In genomic region chr1:34839241-34839640, GRCm38 (mm10) we compare ENCODE assay signal across 14 mouse cellular contexts. TPM values are rescaled to one million over a fixed set of nuclear protein-coding genes. Genes with fewer than 3 reads are reported as not detected.
DNase-seq lines count a peak whose midpoint lies in the region; ATAC-seq and TF ChIP-seq lines count a peak whose summit lies in the region.
"Had no signal": no experiment of that assay in that cellular context is flagged by ENCODE, and none has a peak within 500 bp of the region (broad histone marks: within the 10 kb centered on the region; RNA-seq: fewer than 3 reads in every experiment).

No protein-coding gene starts in this region.

- ATAC-seq in liver, embryonic 11.5 days (replicated peaks; ENCODE audit: low FRiP score): no peak
- no peak for ATAC-seq in liver, postnatal 0 days
- ATAC-seq: Patski had no signal

- no peak for TF ChIP-seq EP300 in heart, adult 2 months (IDR thresholded peaks at IDR 0.05; ENCODE audit: insufficient read depth, low read depth, low read length)
- TF ChIP-seq EP300 in liver, postnatal 0 days (IDR thresholded peaks at IDR 0.05; ENCODE audit: low read depth): no peak

- WGBS in heart, adult 2 months: 17% methylated on average over 12 of the region's 12 CpGs
- WGBS in liver, embryonic 11.5 days: 45% methylated on average over 12 of the region's 12 CpGs
- whole genome bisulfite sequencing in liver, postnatal 0 days (ENCODE audit: insufficient replicate concordance): 45% methylated on average over 12 of the region's 12 CpGs

- DNase-seq in heart, adult 2 months: peak in 1 of 2 experiments; percentile 28
- no peak for DNase-seq in heart, adult 11 months
- DNase-seq in liver, embryonic 11.5 days (ENCODE audit: low spot score): no peak
- DNase-seq in liver: no peak
- peak; percentile 55 to 57 for DNase-seq in B cell, adult 2 months
- no peak for DNase-seq in liver, postnatal 0 days
- DNase-seq in kidney, adult 11 months: no peak
- no peak for DNase-seq in thymus, postnatal 36 days
- DNase-seq: adrenal gland, postnatal 14 days; cerebellum, postnatal 14 days; kidney, postnatal 25 days; left cerebral cortex, postnatal 4 days had no signal

- peaks cover 32% of the 10 kb centered on the region for H3K4me1 ChIP-seq in heart, adult 2 months (ENCODE audit: control insufficient read depth, insufficient read depth, low read length)
- H3K4me1 ChIP-seq in liver, embryonic 11.5 days (replicated peaks; ENCODE audit: control insufficient read depth, insufficient read depth, low read length): peaks cover 31% of the 10 kb centered on the region
- peaks cover 49% of the 10 kb centered on the region for H3K4me1 ChIP-seq in liver, postnatal 0 days (ENCODE audit: insufficient read depth)

- no peak for TF ChIP-seq POLR2A in heart, adult 2 months (IDR thresholded peaks at IDR 0.05; ENCODE audit: insufficient read depth, low read depth, low read length)

- H3K79me2 ChIP-seq in heart, adult 2 months (replicated peaks; ENCODE audit: control insufficient read depth, insufficient read depth, low read length): peaks cover 9% of the 10 kb centered on the region

- H3K36me3 ChIP-seq in heart, adult 2 months (ENCODE audit: control insufficient read depth, insufficient read depth, low read length): peaks cover 50% of the 10 kb centered on the region
- peaks cover 3% of the 10 kb centered on the region; the same call in 1 of the 2 replicates for H3K36me3 ChIP-seq in liver, embryonic 11.5 days (ENCODE audit: control insufficient read depth, insufficient read depth, low read length)
- H3K36me3 ChIP-seq in liver, postnatal 0 days (replicated peaks; ENCODE audit: insufficient read depth, low read length): peaks cover 12% of the 10 kb centered on the region

- H3K9ac ChIP-seq in heart, adult 2 months (ENCODE audit: low read depth, low read length): peak overlapping the region; percentile 38; the same call in 1 of the 2 replicates
- no peak overlapping the region for H3K9ac ChIP-seq in liver, embryonic 11.5 days (ENCODE audit: low read depth, low read length)
- H3K9ac ChIP-seq in liver, postnatal 0 days (replicated peaks): no peak overlapping the region
- H3K9ac ChIP-seq: hindbrain, embryonic 15.5 days had no signal

- H3K4me2 ChIP-seq in liver, embryonic 11.5 days: peak overlapping the region; percentile 29; the same call in 1 of the 2 replicates
- peak overlapping the region; percentile 13; the same call in 1 of the 2 replicates for H3K4me2 ChIP-seq in liver, postnatal 0 days (ENCODE audit: low read depth, low read length)

- H3K27ac ChIP-seq in heart, adult 2 months: no peak overlapping the region; the same call in none of the 2 replicates
- no peak overlapping the region for H3K27ac ChIP-seq in liver, embryonic 11.5 days (ENCODE audit: low read depth, low read length)
- H3K27ac ChIP-seq in liver, postnatal 0 days (ENCODE audit: low read depth): 0 out of 2 replicates have a peak overlapping the region, but pooled peaks have one; percentile 48
- H3K27ac ChIP-seq: hindbrain, embryonic 15.5 days had no signal

- no peaks in the 10 kb centered on the region for H3K9me3 ChIP-seq in liver, embryonic 11.5 days (ENCODE audit: control insufficient read depth, low read length)
- H3K9me3 ChIP-seq in liver, postnatal 0 days (ENCODE audit: low read length): no peaks in the 10 kb centered on the region
- H3K9me3 ChIP-seq: hindbrain, embryonic 15.5 days had no signal

- no peaks in the 10 kb centered on the region for H3K27me3 ChIP-seq in heart, adult 2 months (ENCODE audit: control insufficient read depth, insufficient read depth, low read length)
- no peaks in the 10 kb centered on the region for H3K27me3 ChIP-seq in liver, embryonic 11.5 days (replicated peaks; ENCODE audit: control insufficient read depth, insufficient read depth, low read length)
- H3K27me3 ChIP-seq in liver, postnatal 0 days (ENCODE audit: insufficient read depth, low read length): no peaks in the 10 kb centered on the region
- H3K27me3 ChIP-seq: hindbrain, embryonic 15.5 days; Patski had no signal

- no peak for TF ChIP-seq CTCF in heart, adult 2 months (IDR thresholded peaks at IDR 0.05)
- no peak for TF ChIP-seq CTCF in liver, postnatal 0 days (IDR thresholded peaks at IDR 0.05; ENCODE audit: low read depth)

- intact Hi-C loops in heart, adult 2 months (cut with DNase I): no loop called here

- H3K4me3 ChIP-seq in heart, adult 2 months: no peak overlapping the region
- H3K4me3 ChIP-seq in liver, embryonic 11.5 days (ENCODE audit: low read depth, low read length): no peak overlapping the region
- no peak overlapping the region for H3K4me3 ChIP-seq in liver, postnatal 0 days (ENCODE audit: low read depth, low read length)
- H3K4me3 ChIP-seq: hindbrain, embryonic 15.5 days had no signal

RNA-seq across cellular contexts. Expression of gene Fam168b, which starts 3.6 kb away (rescaled TPM):
- total RNA-seq in heart, adult 2 months (2021): 10 to 100 TPM; 47.6 to 50.6 TPM
- 148 and 155 TPM in 2 replicates for polyA plus RNA-seq in heart, adult 2 months (2012; rRNA removed)
- polyA plus RNA-seq in liver, embryonic 11.5 days (2014; fragmentation: Nextera tagmentation; extraction: Ambion mirVana): 54.5 and 56.3 TPM in 2 replicates
- 9.6 and 11.3 TPM in 2 replicates for polyA plus RNA-seq in liver, postnatal 0 days (2015; fragmentation: Nextera tagmentation; extraction: Ambion mirVana)

RNA-seq across cellular contexts. Expression of gene Plekhb2, which starts 10.5 kb away (rescaled TPM):
- total RNA-seq in heart, adult 2 months (2021): 100 to 1,000 TPM; 102 to 117 TPM
- polyA plus RNA-seq in heart, adult 2 months (2012; rRNA removed): 72.7 and 108 TPM in 2 replicates
- polyA plus RNA-seq in liver, embryonic 11.5 days (2014; fragmentation: Nextera tagmentation; extraction: Ambion mirVana): 18.0 and 19.5 TPM in 2 replicates
- polyA plus RNA-seq in liver, postnatal 0 days (2015; fragmentation: Nextera tagmentation; extraction: Ambion mirVana): 9.2 and 10.1 TPM in 2 replicates

Comparison
In these comparisons a context has a peak if more than half of its experiments do, and no peak if none do; other contexts are left out.
1. DNase-seq: peak in B cell, adult 2 months (2 of 2); none in heart, adult 11 months (single experiment), liver, embryonic 11.5 days (single experiment), liver (single experiment), liver, postnatal 0 days (single experiment), kidney, adult 11 months (single experiment) and thymus, postnatal 36 days (0 of 2).